Mouse (Mus musculus) heart, postnatal 25 days (tissue): ENCODE data around the gene Hacd2. TPM values are rescaled to one million over a fixed set of nuclear protein-coding genes. Genes with fewer than 3 reads are reported as not detected.

Experiments
- DNase-seq: peaks from one replicate; pipeline ENCODE4 v3.0.0; 2022; ENCODE audit warnings: low spot score
- intact Hi-C: fragments of 180-260 bp; cut with DNase I; formaldehyde crosslinking; loops from one replicate; pipeline ENCODE4 v1.15.1; 2025
- total RNA-seq, 2 experiments: library from RNA; stranded (reverse); gene quantifications; 2 replicates each; pipeline ENCODE4 v1.2.3; 2021

The Hacd2 gene
- total RNA-seq, 2 experiments from 2014 or later, result 7.4 to 11.5 TPM

- intact Hi-C loops, result no loop called here
- no peak for DNase-seq
Measured at GRCm38 (mm10) chr16:35051066-35051465, 28.8 kb downstream of the Hacd2 start.

GRCm38 (mm10) chr16:35052191-35052590 lies 30.0 kb downstream of the Hacd2 start:
- DNase-seq, result no peak
- intact Hi-C loops, result no loop called here

- intact Hi-C loops, result loop anchor here (5.0 kb wide), 2 partner anchors 98 to 763 kb away; partner anchors contain the start of gene Adcy5
- DNase-seq, result no peak
Measured at GRCm38 (mm10) chr16:35054432-35055193, 32.4 kb downstream of the Hacd2 start.

GRCm38 (mm10) chr16:35055194-35055506 lies 32.9 kb downstream of the Hacd2 start:
- no peak for DNase-seq
- intact Hi-C loops, result loop anchor here (5.0 kb wide), 2 partner anchors 97 to 762 kb away; partner anchors contain the start of gene Adcy5

GRCm38 (mm10) chr16:35055861-35056260 lies 33.6 kb downstream of the Hacd2 start:
- DNase-seq, result no peak
- intact Hi-C loops, result loop anchor here (5.0 kb wide), 2 partner anchors 96 to 761 kb away; partner anchors contain the start of gene Adcy5

- DNase-seq, result no peak
- intact Hi-C loops, result loop anchor here (5.0 kb wide), 2 partner anchors 96 to 761 kb away; partner anchors contain the start of gene Adcy5
Measured at GRCm38 (mm10) chr16:35056306-35056705, 34.1 kb downstream of the Hacd2 start.

GRCm38 (mm10) chr16:35056786-35057185 lies 34.6 kb downstream of the Hacd2 start:
- no peak for DNase-seq

GRCm38 (mm10) chr16:35061017-35061416 lies 38.8 kb downstream of the Hacd2 start:
- intact Hi-C loops, result loop anchor here (2.0 kb wide), 1 partner anchor 210 kb away; no protein-coding TSS in a partner anchor
- DNase-seq, result no peak

More at GRCm38 (mm10) chr16:35056786-35057185, 34.6 kb downstream of the Hacd2 start:
- intact Hi-C loops, result loop anchor here (5.0 kb wide), 2 partner anchors 96 to 761 kb away; partner anchors contain the start of gene Adcy5

- DNase-seq, result no peak
- intact Hi-C loops, result no loop called here
Measured at GRCm38 (mm10) chr16:35065724-35066123, 43.5 kb downstream of the Hacd2 start.

- intact Hi-C loops, result no loop called here
Measured at GRCm38 (mm10) chr16:35067095-35067494, 44.9 kb downstream of the Hacd2 start.

GRCm38 (mm10) chr16:35067631-35068030 lies 45.4 kb downstream of the Hacd2 start:
- intact Hi-C loops, result no loop called here
- no peak for DNase-seq

More at GRCm38 (mm10) chr16:35067095-35067494, 44.9 kb downstream of the Hacd2 start:
- DNase-seq, result no peak

- intact Hi-C loops, result no loop called here
- DNase-seq, result no peak
Measured at GRCm38 (mm10) chr16:35068886-35069285, 46.7 kb downstream of the Hacd2 start.

- no peak for DNase-seq
Measured at GRCm38 (mm10) chr16:35074436-35074835, 52.2 kb downstream of the Hacd2 start.

GRCm38 (mm10) chr16:35075643-35076042 lies 53.4 kb downstream of the Hacd2 start:
- no peak for DNase-seq
- intact Hi-C loops, result no loop called here

More at GRCm38 (mm10) chr16:35074436-35074835, 52.2 kb downstream of the Hacd2 start:
- intact Hi-C loops, result no loop called here

GRCm38 (mm10) chr16:35093500-35093899 lies 71.3 kb downstream of the Hacd2 start:
- DNase-seq, result no peak
- intact Hi-C loops, result no loop called here

- DNase-seq, result no peak
- intact Hi-C loops, result no loop called here
Measured at GRCm38 (mm10) chr16:35097870-35098530, 75.8 kb downstream of the Hacd2 start.

- intact Hi-C loops, result no loop called here
Measured at GRCm38 (mm10) chr16:35101751-35102420, 79.7 kb downstream of the Hacd2 start.

GRCm38 (mm10) chr16:35102866-35103620 lies 80.8 kb downstream of the Hacd2 start:
- intact Hi-C loops, result no loop called here
- DNase-seq, result no peak

More at GRCm38 (mm10) chr16:35101751-35102420, 79.7 kb downstream of the Hacd2 start:
- DNase-seq, result no peak

GRCm38 (mm10) chr16:35107985-35108384 lies 85.8 kb downstream of the Hacd2 start:
- intact Hi-C loops, result no loop called here
- no peak for DNase-seq

- no peak for DNase-seq
- intact Hi-C loops, result no loop called here
Measured at GRCm38 (mm10) chr16:35109156-35109555, 86.9 kb downstream of the Hacd2 start.
